Mouse (Mus musculus) heart, postnatal 25 days (tissue): ENCODE data around the gene Anxa9. TPM values are rescaled to one million over a fixed set of nuclear protein-coding genes. Genes with fewer than 3 reads are reported as not detected.
"Not testable (repeated sequence)": the region's sequence is repeated elsewhere in the genome, so short reads cannot be mapped to it uniquely, and the experiment has no call there.

Experiments used
- DNase-seq: peaks from one replicate; pipeline ENCODE4 v3.0.0; 2022; ENCODE audit warnings: low spot score
- intact Hi-C: fragments of 180-260 bp; cut with DNase I; formaldehyde crosslinking; loops from one replicate; pipeline ENCODE4 v1.15.1; 2025
- total RNA-seq, 2 experiments: library from RNA; stranded (reverse); gene quantifications; 2 replicates each; pipeline ENCODE4 v1.2.3; 2021

The Anxa9 gene
- under 1 TPM; 0.52 to 0.59 TPM for total RNA-seq

GRCm38 (mm10) chr3:95307100-95307499, at the start of gene Anxa9:
Anxa9 (minus strand) TSS chr3:95307176.
- no peak for DNase-seq
- intact Hi-C loops: no loop called here

GRCm38 (mm10) chr3:95355911-95356544, 49.1 kb upstream of the Anxa9 start:
- not testable (repeated sequence) for DNase-seq
- intact Hi-C loops: loop anchor here (5.0 kb wide), 1 partner anchor 76 kb away; the partner anchor contains the start of gene Arnt

- intact Hi-C loops: loop anchor here (2.0 kb wide), 1 partner anchor 101 kb away; no protein-coding TSS in a partner anchor
- no peak for DNase-seq
These were observed 42.5 kb upstream of the Anxa9 start for GRCm38 (mm10) chr3:95349491-95349890.

- intact Hi-C loops: loop anchor here (2.0 kb wide), 1 partner anchor 102 kb away; no protein-coding TSS in a partner anchor
- DNase-seq: not testable (repeated sequence)
These were observed 41.4 kb upstream of the Anxa9 start for GRCm38 (mm10) chr3:95348343-95348742.

- DNase-seq: no peak
- intact Hi-C loops: no loop called here
These were observed 39.5 kb upstream of the Anxa9 start for GRCm38 (mm10) chr3:95346454-95346853.

- intact Hi-C loops: not testable (repeated sequence)
These were observed 36.5 kb upstream of the Anxa9 start for GRCm38 (mm10) chr3:95343356-95344000.

GRCm38 (mm10) chr3:95338251-95338650, 31.3 kb upstream of the Anxa9 start:
- DNase-seq: no peak
- intact Hi-C loops: no loop called here

More at GRCm38 (mm10) chr3:95343356-95344000, 36.5 kb upstream of the Anxa9 start:
- DNase-seq: not testable (repeated sequence)

GRCm38 (mm10) chr3:95337345-95337744, 30.4 kb upstream of the Anxa9 start:
- no peak for DNase-seq
- intact Hi-C loops: no loop called here

GRCm38 (mm10) chr3:95331528-95331927, 24.6 kb upstream of the Anxa9 start:
- intact Hi-C loops: no loop called here
- no peak for DNase-seq

- no peak for DNase-seq
- intact Hi-C loops: no loop called here
These were observed 21.9 kb upstream of the Anxa9 start for GRCm38 (mm10) chr3:95328803-95329404.

GRCm38 (mm10) chr3:95324454-95325144, 17.6 kb upstream of the Anxa9 start:
- intact Hi-C loops: no loop called here
- no peak for DNase-seq

GRCm38 (mm10) chr3:95323429-95323828, 16.5 kb upstream of the Anxa9 start:
- intact Hi-C loops: no loop called here
- no peak for DNase-seq

- intact Hi-C loops: loop anchor here (5.0 kb wide), 1 partner anchor 112 kb away; the partner anchor contains the start of gene Arnt
- DNase-seq: no peak
These were observed 13.0 kb upstream of the Anxa9 start for GRCm38 (mm10) chr3:95319701-95320625.

GRCm38 (mm10) chr3:95319110-95319509, 12.1 kb upstream of the Anxa9 start:
- intact Hi-C loops: loop anchor here (5.0 kb wide), 1 partner anchor 113 kb away; the partner anchor contains the start of gene Arnt
- no peak for DNase-seq

- intact Hi-C loops: loop anchor here (5.0 kb wide), 1 partner anchor 114 kb away; the partner anchor contains the start of gene Arnt
- peak; percentile 27 for DNase-seq
These were observed 11.6 kb upstream of the Anxa9 start for GRCm38 (mm10) chr3:95318548-95318947.

GRCm38 (mm10) chr3:95317414-95318080, 10.6 kb upstream of the Anxa9 start:
- intact Hi-C loops: loop anchor here (5.0 kb wide), 1 partner anchor 115 kb away; the partner anchor contains the start of gene Arnt
- DNase-seq: no peak

GRCm38 (mm10) chr3:95315844-95316550, 9.0 kb upstream of the Anxa9 start:
- DNase-seq: no peak
- intact Hi-C loops: loop anchor here (2.0 to 5.0 kb wide), 2 partner anchors 33 to 116 kb away; partner anchors contain the start of genes Arnt and Prune1
